Mouse (Mus musculus) heart, postnatal 14 days (tissue): Measurements from ENCODE around the gene Gm7945. TPM values are rescaled to one million over a fixed set of nuclear protein-coding genes. Genes with fewer than 3 reads are reported as not detected.
A peak's percentile ranks its signal among the peaks of the same experiment; 100 is the strongest.
"Not testable (repeated sequence)": the region's sequence is repeated elsewhere in the genome, so short reads cannot be mapped to it uniquely, and the experiment has no call there.

Source experiments
- DNase-seq, 2 experiments: peaks; one replicate each; pipeline ENCODE4 v3.0.0; 2021 to 2022
- intact Hi-C: fragments of 180-260 bp; cut with DNase I; formaldehyde crosslinking; loops from one replicate; pipeline ENCODE4 v1.15.1; 2025
- long read RNA-seq, 2 experiments: library from polyadenylated mRNA; stranded (forward); transcript quantifications; one replicate each; pipeline ENCODE4 v2.0.0; 2021
- total RNA-seq, 2 experiments: library from RNA; stranded (reverse); gene quantifications; 2 replicates each; pipeline ENCODE4 v1.2.3; 2021

The Gm7945 gene
- not detected for total RNA-seq
- long read RNA-seq, experiment 1: 0 reads
- long read RNA-seq, experiment 2: 0 reads

- DNase-seq, intact Hi-C loops: not testable (repeated sequence)
These were observed at the start of gene Gm7945 for GRCm38 (mm10) chr14:41386279-41386678. TSS of gene Gm7945 (minus strand) at chr14:41386379.

GRCm38 (mm10) chr14:41425393-41426075 is 39.4 kb upstream of the Gm7945 start:
- intact Hi-C loops: not testable (repeated sequence)

GRCm38 (mm10) chr14:41424694-41425093 is 38.5 kb upstream of the Gm7945 start:
- DNase-seq, intact Hi-C loops: not testable (repeated sequence)

More at GRCm38 (mm10) chr14:41425393-41426075, 39.4 kb upstream of the Gm7945 start:
- DNase-seq: peak in 1 of 2 experiments; percentile 23

GRCm38 (mm10) chr14:41408181-41408580 is 22.0 kb upstream of the Gm7945 start, which contains the start of gene Gm6482:
TSS of gene Gm6482 (minus strand) at chr14:41408281.
- intact Hi-C loops, DNase-seq: not testable (repeated sequence)

- DNase-seq, intact Hi-C loops: not testable (repeated sequence)
These were observed 37.9 kb downstream of the Gm7945 start, which contains the start of gene Gm5798 for GRCm38 (mm10) chr14:41348309-41348708. TSS of gene Gm5798 (plus strand) at chr14:41348609.

Other genes starting within 250 kb of the Gm7945 start
- not detected for gene Mbl1, start 234.9 kb downstream of the Gm7945 start, total RNA-seq
- gene Sftpd, start 201.2 kb downstream of the Gm7945 start, total RNA-seq: under 1 TPM in 1 of 2 experiments, not detected in 1; 0.86 TPM
- gene Gm2832, start 107.6 kb downstream of the Gm7945 start, total RNA-seq: not detected
- gene Gm5798, start 37.8 kb downstream of the Gm7945 start, total RNA-seq: not detected
- not detected for gene Gm6482, start 21.9 kb upstream of the Gm7945 start, total RNA-seq
- not detected for gene Gm7954, start 67.1 kb upstream of the Gm7945 start, total RNA-seq
- gene Gm3486, start 103.1 kb upstream of the Gm7945 start, total RNA-seq: not detected
- not detected for gene Gm7970, start 169.2 kb upstream of the Gm7945 start, total RNA-seq
- not detected for gene 1700049E17Rik2, start 186.8 kb upstream of the Gm7945 start, total RNA-seq
- not detected for gene Gm3072, start 238.2 kb upstream of the Gm7945 start, total RNA-seq